Mouse (Mus musculus): ENCODE results near the gene Itga8.

DNA sequence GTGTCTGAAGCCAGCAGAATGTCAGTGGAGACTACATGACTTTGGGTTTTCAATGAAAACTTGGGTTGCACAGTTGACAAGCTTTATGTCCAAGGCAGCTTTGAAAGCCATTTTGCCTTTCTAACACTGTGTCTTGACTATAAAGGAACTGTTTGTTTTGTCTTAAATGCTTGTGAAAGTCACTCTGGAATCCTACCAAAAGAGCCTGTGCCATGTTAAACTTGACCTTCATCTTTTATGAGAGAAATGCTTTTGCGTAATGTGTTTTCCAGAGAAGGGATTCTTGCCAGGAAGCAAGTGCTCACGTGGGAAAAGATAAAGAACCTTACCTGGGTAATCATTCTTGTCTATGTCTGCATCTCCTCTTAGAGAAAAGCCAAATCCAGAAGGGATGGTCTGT lies 72.0 kb downstream of the Itga8 start:
- no peak for TF ChIP-seq CTCF (conservative IDR thresholded peaks at IDR 0.05; ENCODE audit: low read length)
- TF ChIP-seq NANOG (IDR thresholded peaks at IDR 0.05; ENCODE audit: borderline replicate concordance, low read length): no peak
- no peak for TF ChIP-seq POU5F1 (IDR thresholded peaks at IDR 0.05; ENCODE audit: borderline replicate concordance, low read length)

All from E14TG2a.4 (cell line).